Mouse (Mus musculus): Measurements from ENCODE around the gene Max. TPM values are rescaled to one million over a fixed set of nuclear protein-coding genes. Genes with fewer than 3 reads are reported as not detected.

Max gene
- polyA plus RNA-seq, 1 experiment = 98.7 TPM

DNA sequence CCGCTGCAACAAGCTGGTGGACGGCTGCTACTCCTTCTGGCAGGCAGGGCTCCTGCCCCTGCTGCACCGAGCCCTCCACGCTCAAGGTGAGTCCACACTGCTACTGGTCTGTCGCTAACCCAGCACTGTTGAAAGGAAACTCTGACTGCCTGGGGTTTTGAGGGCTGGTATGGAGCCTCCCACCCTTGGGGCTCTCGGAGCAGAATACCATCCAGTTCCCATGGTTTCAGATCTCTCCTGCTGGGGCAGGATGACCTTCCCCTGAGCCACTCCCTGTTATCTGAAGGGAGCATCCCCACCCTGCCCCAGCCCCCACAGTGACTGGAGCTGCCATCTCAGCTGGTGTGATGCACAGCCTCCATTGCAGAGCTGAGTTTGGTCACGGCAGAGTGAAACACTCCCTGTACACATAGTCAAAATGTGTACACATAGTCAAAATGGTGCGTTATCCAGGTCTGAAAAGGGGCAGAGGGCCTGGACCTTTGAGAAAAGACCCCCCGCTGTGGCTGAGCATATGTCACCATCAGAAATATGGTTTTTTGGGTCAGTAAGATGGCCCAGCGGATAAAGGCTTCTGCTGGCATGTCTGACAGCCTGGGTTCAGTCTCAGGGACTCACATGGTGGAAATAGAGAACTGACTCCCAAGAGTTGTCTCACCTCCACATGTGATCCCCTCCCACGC is 51.6 kb downstream of the Max start:
- Histone ChIP-seq H3K4me3 (ENCODE audit: insufficient read depth, low read length) (no peak overlapping the region), H3K27ac (ENCODE audit: insufficient read depth, low read length) (no peak overlapping the region), H3K4me1 (ENCODE audit: control insufficient read depth, insufficient read depth, low read length) (no peaks in the 10 kb centered on the region)
- no peak for TF ChIP-seq POLR2A (IDR thresholded peaks at IDR 0.05; ENCODE audit: low read depth, low read length)
- TF ChIP-seq CTCF (IDR thresholded peaks at IDR 0.05; ENCODE audit: borderline replicate concordance, insufficient read depth, low read length) = no peak

DNA sequence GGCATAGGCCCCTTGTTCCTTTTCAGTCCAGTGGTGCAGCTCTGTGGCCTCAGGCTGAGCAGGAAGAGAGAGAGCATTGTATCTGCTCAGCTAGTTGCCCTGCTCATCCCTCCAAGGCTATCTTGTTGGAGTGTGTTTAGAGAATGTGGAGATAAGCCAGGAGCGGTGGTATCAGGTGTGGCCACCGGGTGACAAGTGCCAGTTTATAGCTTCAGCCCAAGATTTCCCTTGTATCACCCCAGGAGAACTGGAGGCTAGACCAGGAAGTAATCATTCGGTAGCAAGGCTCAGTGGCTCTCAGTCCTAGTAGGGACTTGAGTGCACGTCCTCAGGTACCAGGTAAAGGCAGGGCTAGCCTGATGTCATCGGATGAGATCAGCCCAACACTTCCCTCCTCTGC is 52.8 kb downstream of the Max start:
- H3K27ac ChIP-seq (ENCODE audit: insufficient read depth, low read length) = no peak overlapping the region
- TF ChIP-seq POLR2A (IDR thresholded peaks at IDR 0.05; ENCODE audit: low read depth, low read length) = no peak
- TF ChIP-seq CTCF (IDR thresholded peaks at IDR 0.05; ENCODE audit: borderline replicate concordance, insufficient read depth, low read length) = no peak
- no peaks in the 10 kb centered on the region for H3K4me1 ChIP-seq (ENCODE audit: control insufficient read depth, insufficient read depth, low read length)
- no peak overlapping the region for H3K4me3 ChIP-seq (ENCODE audit: insufficient read depth, low read length)

DNA sequence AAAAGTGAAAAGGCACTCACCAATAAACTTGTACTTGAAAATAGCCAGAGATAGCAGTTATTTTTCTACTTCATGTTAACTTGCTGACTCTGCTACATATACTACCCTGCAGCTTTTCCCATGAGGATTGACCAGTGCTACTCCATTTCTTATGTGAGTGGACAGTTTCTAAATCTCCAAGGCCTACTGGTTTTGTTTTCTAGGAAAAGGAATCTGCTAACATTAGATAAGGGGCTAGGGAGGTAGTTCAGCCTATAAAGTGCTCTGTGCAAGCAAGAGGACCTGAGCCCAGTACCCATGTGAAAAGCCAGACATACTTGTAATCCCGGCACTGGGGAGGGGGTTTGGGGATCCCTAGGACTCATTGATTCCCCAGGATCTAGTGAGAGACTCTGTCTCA is 55.7 kb downstream of the Max start:
- H3K4me3 ChIP-seq (ENCODE audit: insufficient read depth, low read length) = no peak overlapping the region
- H3K27ac ChIP-seq (ENCODE audit: insufficient read depth, low read length) = no peak overlapping the region
- no peaks in the 10 kb centered on the region for H3K4me1 ChIP-seq (ENCODE audit: control insufficient read depth, insufficient read depth, low read length)
- no peak for TF ChIP-seq CTCF (IDR thresholded peaks at IDR 0.05; ENCODE audit: borderline replicate concordance, insufficient read depth, low read length)
- TF ChIP-seq POLR2A (IDR thresholded peaks at IDR 0.05; ENCODE audit: low read depth, low read length) = no peak

DNA sequence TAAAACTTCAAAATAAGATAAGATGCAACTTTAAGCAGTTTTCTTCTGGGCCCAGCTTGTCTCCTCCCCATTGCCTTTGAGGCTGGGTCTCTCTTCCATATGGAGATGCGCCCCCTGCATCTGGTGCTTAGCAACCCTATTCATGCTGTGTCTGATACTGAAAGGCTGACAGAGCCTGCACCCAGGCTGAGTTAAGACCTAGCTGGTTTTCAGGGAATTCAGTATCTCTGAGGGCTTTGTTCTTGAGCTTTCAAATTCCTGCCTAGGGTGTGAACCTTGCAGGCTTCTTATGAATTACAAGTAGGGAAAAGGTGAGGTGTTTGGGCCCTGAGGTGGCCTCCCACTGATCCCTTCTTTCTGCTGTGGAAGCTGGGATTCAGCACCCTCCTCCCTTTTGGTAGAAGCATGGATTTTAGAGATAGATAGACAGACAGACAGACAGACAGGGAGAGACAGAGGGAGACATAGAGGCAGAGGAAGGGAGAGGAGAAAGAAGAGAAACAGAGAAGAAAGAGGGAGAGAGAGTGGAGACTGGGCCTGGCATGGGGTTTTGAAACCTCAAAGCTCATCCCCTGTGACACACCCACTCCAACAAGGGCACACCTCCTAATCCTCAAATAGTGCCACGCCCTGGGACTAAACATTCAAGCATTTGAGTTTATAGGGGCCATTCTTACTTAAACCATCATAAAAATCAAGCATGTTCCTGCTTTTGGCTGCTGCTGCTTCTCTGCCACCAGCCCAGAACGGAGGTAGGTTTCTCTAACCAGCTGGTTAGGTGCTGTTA is 60.3 kb downstream of the Max start:
- no peak for TF ChIP-seq POLR2A (IDR thresholded peaks at IDR 0.05; ENCODE audit: low read depth, low read length)
- TF ChIP-seq CTCF (IDR thresholded peaks at IDR 0.05; ENCODE audit: borderline replicate concordance, insufficient read depth, low read length) = no peak
- H3K4me3 ChIP-seq (ENCODE audit: insufficient read depth, low read length) = no peak overlapping the region
- H3K27ac ChIP-seq (ENCODE audit: insufficient read depth, low read length) = no peak overlapping the region

DNA sequence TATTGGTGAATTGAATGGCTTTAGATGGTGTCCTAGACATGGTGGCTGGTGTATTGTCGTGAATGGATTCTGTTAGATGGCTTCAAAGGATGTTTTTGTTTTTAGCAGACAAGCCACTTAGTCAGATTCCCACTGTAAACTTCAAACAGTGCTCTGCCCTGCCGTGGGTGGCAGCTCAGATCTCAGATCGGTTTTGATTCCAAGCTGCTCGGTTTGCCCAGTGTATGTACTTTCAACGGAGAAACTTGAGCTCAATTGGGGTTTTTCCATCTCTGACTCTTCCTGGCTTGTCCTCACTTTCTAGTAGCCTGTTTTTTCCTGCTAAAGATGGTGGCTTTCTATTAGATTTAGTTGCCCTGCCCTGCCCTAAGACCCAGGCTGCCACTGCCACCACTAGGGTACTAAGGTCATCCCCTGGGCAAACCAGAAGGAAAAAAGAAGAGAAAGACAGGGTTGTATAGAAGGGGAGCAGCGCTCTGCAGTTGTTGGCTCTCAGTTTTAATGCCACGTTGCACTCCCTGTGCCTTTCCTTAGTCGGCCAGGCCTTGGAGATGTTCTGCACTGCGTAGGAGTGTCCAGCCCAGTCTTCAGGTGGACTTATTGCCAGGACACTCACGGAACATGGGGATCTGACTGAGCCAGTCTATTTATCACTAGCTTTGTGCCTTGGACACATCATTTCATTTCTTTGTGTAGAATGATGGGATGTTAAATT is 62.6 kb downstream of the Max start:
- Histone ChIP-seq H3K27ac (ENCODE audit: insufficient read depth, low read length) (no peak overlapping the region), H3K4me1 (ENCODE audit: control insufficient read depth, insufficient read depth, low read length) (no peaks in the 10 kb centered on the region), H3K4me3 (ENCODE audit: insufficient read depth, low read length) (no peak overlapping the region)
- TF ChIP-seq POLR2A (IDR thresholded peaks at IDR 0.05; ENCODE audit: low read depth, low read length) (no peak), CTCF (IDR thresholded peaks at IDR 0.05; ENCODE audit: borderline replicate concordance, insufficient read depth, low read length) (no peak)

More for the DNA sequence above, 60.3 kb downstream of the Max start:
- no peaks in the 10 kb centered on the region for H3K4me1 ChIP-seq (ENCODE audit: control insufficient read depth, insufficient read depth, low read length)

DNA sequence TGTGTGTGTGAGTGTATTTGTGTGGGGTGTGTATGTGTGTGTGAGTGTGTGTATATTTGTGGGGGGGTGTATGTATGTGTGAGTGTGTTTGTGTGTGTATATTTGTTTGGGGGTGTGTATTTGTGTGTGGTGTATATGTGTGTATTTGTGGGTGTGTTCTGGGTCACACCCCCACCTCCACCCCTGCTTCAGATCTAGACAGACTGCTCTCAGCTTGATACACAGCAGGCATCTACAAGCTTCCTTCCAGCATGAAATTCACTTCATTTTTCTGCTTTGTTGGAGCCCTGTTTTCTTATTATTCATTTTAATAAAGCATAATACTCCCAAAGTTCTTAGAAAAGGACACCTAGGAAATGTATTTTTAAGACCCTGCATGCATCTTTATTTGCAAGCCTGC is 63.9 kb downstream of the Max start:
- H3K4me3 ChIP-seq (ENCODE audit: insufficient read depth, low read length) = no peak overlapping the region
- TF ChIP-seq POLR2A (IDR thresholded peaks at IDR 0.05; ENCODE audit: low read depth, low read length) (no peak), CTCF (IDR thresholded peaks at IDR 0.05; ENCODE audit: borderline replicate concordance, insufficient read depth, low read length) (no peak)
- no peak overlapping the region for H3K27ac ChIP-seq (ENCODE audit: insufficient read depth, low read length)
- no peaks in the 10 kb centered on the region for H3K4me1 ChIP-seq (ENCODE audit: control insufficient read depth, insufficient read depth, low read length)

DNA sequence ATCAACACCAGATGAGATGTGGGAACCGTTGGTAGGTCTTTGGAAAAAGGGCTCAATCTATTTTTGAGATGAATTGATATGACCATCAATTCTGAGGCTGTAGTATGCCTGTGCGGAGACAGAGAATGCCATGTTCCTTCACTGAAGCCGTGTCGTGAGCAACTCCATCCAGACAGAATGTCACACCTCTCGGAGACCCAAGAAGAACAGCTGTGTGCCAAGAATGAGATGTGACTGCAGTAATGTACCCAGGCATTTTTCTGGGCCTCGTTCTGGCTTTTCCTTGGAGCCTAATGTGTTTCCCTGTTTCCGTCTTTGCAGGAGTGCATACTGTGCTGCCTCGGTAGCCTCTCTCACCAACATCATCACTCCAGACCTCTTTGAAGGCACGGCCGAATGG is 65.0 kb downstream of the Max start:
- Histone ChIP-seq H3K4me3 (ENCODE audit: insufficient read depth, low read length) (no peak overlapping the region), H3K27ac (ENCODE audit: insufficient read depth, low read length) (no peak overlapping the region), H3K4me1 (ENCODE audit: control insufficient read depth, insufficient read depth, low read length) (no peaks in the 10 kb centered on the region)
- no peak for TF ChIP-seq POLR2A (IDR thresholded peaks at IDR 0.05; ENCODE audit: low read depth, low read length)
- TF ChIP-seq CTCF (IDR thresholded peaks at IDR 0.05; ENCODE audit: borderline replicate concordance, insufficient read depth, low read length) = no peak

DNA sequence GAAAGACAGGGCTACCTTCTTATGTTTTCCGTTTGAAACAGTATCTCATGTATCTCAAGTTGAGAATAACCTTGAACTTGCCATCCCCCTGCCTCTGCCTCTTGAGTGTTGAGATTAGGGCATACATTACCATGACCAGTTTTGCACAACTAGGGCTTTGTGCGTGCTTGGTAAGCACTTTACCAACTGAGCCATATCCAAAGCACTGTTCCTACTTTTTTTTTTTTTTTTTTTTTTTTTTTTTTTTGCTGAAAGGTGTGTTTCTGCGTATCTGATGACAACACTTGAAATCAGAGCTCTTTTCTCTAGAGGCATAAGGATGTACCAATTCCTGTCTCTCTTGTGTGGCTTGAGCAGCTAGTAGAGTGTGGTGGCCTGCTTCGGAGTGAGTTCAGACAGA is 65.4 kb downstream of the Max start:
- TF ChIP-seq CTCF (IDR thresholded peaks at IDR 0.05; ENCODE audit: borderline replicate concordance, insufficient read depth, low read length) (no peak), POLR2A (IDR thresholded peaks at IDR 0.05; ENCODE audit: low read depth, low read length) (no peak)
- H3K27ac ChIP-seq (ENCODE audit: insufficient read depth, low read length) = no peak overlapping the region
- no peaks in the 10 kb centered on the region for H3K4me1 ChIP-seq (ENCODE audit: control insufficient read depth, insufficient read depth, low read length)
- no peak overlapping the region for H3K4me3 ChIP-seq (ENCODE audit: insufficient read depth, low read length)

DNA sequence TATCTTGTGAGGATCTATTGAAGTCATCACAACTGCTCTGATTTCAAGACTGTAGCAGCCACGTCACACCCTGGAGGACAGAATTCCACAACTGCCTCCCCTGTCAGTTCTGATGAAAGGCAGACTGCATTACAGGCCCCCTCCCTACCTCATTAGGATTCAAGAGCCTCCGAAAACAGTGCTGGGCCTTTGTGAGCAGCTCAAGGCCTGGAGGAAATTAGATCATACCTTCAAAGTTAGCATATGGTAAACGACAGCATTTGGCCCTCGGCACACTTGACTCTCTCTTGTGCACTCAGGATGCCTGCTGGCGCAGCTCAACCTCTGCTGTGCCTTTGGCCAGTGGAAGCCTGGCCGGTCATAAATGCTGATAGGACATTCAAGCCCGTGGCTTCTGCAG is 66.2 kb downstream of the Max start:
- H3K27ac ChIP-seq (ENCODE audit: insufficient read depth, low read length) = no peak overlapping the region
- H3K4me3 ChIP-seq (ENCODE audit: insufficient read depth, low read length) = no peak overlapping the region
- no peak for TF ChIP-seq CTCF (IDR thresholded peaks at IDR 0.05; ENCODE audit: borderline replicate concordance, insufficient read depth, low read length)
- TF ChIP-seq POLR2A (IDR thresholded peaks at IDR 0.05; ENCODE audit: low read depth, low read length) = no peak
- H3K4me1 ChIP-seq (ENCODE audit: control insufficient read depth, insufficient read depth, low read length) = no peaks in the 10 kb centered on the region
